Mouse (Mus musculus): ENCODE results near the gene 4930539E08Rik. TPM values are rescaled to one million over a fixed set of nuclear protein-coding genes. Genes with fewer than 3 reads are reported as not detected.

Gene 4930539E08Rik
- polyA plus RNA-seq, 1 experiment from 2014 or later: 0.02 TPM

- no peak for ATAC-seq
- 66% methylated on average over 8 of the region's 8 CpGs for WGBS
- Histone ChIP-seq H3K36me3 (ENCODE audit: insufficient read depth, low read length) (no peaks in the 10 kb centered on the region), H3K4me3 (ENCODE audit: low read depth, low read length) (no peak overlapping the region), H3K27ac (ENCODE audit: low read length) (no peak overlapping the region), H3K9ac (replicated peaks; ENCODE audit: low read depth) (no peak overlapping the region), H3K27me3 (replicated peaks; ENCODE audit: insufficient read depth, low read length) (no peaks in the 10 kb centered on the region), H3K4me2 (replicated peaks; ENCODE audit: low read depth, low read length) (no peak overlapping the region), H3K4me1 (ENCODE audit: insufficient read depth, low read depth, low read length) (no peaks in the 10 kb centered on the region), H3K9me3 (ENCODE audit: low read length) (no peaks in the 10 kb centered on the region)
- DNase-seq (ENCODE audit: low spot score): no peak
- no peak for TF ChIP-seq CTCF (IDR thresholded peaks at IDR 0.05)
- TF ChIP-seq EP300 (IDR thresholded peaks at IDR 0.05): no peak
Measured at GRCm38 (mm10) chr17:28886266-28886665, 28.9 kb downstream of the 4930539E08Rik start.

- Histone ChIP-seq H3K4me1 (ENCODE audit: insufficient read depth, low read depth, low read length) (no peaks in the 10 kb centered on the region), H3K36me3 (ENCODE audit: insufficient read depth, low read length) (no peaks in the 10 kb centered on the region), H3K4me2 (replicated peaks; ENCODE audit: low read depth, low read length) (no peak overlapping the region), H3K9ac (replicated peaks; ENCODE audit: low read depth) (no peak overlapping the region), H3K27ac (ENCODE audit: low read length) (no peak overlapping the region), H3K27me3 (replicated peaks; ENCODE audit: insufficient read depth, low read length) (no peaks in the 10 kb centered on the region), H3K4me3 (ENCODE audit: low read depth, low read length) (no peak overlapping the region), H3K9me3 (ENCODE audit: low read length) (no peaks in the 10 kb centered on the region)
- ATAC-seq: no peak
- TF ChIP-seq CTCF (IDR thresholded peaks at IDR 0.05) (no peak), EP300 (IDR thresholded peaks at IDR 0.05) (no peak)
- WGBS: 84% methylated on average over 8 of the region's 8 CpGs
- no peak for DNase-seq (ENCODE audit: low spot score)
Measured at GRCm38 (mm10) chr17:28885231-28885630, 29.9 kb downstream of the 4930539E08Rik start.

GRCm38 (mm10) chr17:28883941-28884516 lies 31.1 kb downstream of the 4930539E08Rik start:
- H3K27me3 ChIP-seq (replicated peaks; ENCODE audit: insufficient read depth, low read length): no peaks in the 10 kb centered on the region
- no peaks in the 10 kb centered on the region for H3K4me1 ChIP-seq (ENCODE audit: insufficient read depth, low read depth, low read length)
- no peak for ATAC-seq
- DNase-seq (ENCODE audit: low spot score): no peak
- H3K4me3 ChIP-seq (ENCODE audit: low read depth, low read length): no peak overlapping the region
- no peaks in the 10 kb centered on the region for H3K9me3 ChIP-seq (ENCODE audit: low read length)
- WGBS: 65% methylated on average over 10 of the region's 10 CpGs
- no peak overlapping the region for H3K9ac ChIP-seq (replicated peaks; ENCODE audit: low read depth)
- no peak overlapping the region for H3K4me2 ChIP-seq (replicated peaks; ENCODE audit: low read depth, low read length)
- no peak overlapping the region for H3K27ac ChIP-seq (ENCODE audit: low read length)
- H3K36me3 ChIP-seq (ENCODE audit: insufficient read depth, low read length): no peaks in the 10 kb centered on the region
- TF ChIP-seq CTCF (IDR thresholded peaks at IDR 0.05) (no peak), EP300 (IDR thresholded peaks at IDR 0.05) (no peak)

GRCm38 (mm10) chr17:28882810-28883209 lies 32.3 kb downstream of the 4930539E08Rik start:
- ATAC-seq: no peak
- Histone ChIP-seq H3K9ac (replicated peaks; ENCODE audit: low read depth) (no peak overlapping the region), H3K27me3 (replicated peaks; ENCODE audit: insufficient read depth, low read length) (no peaks in the 10 kb centered on the region), H3K4me2 (replicated peaks; ENCODE audit: low read depth, low read length) (no peak overlapping the region), H3K9me3 (ENCODE audit: low read length) (no peaks in the 10 kb centered on the region), H3K27ac (ENCODE audit: low read length) (no peak overlapping the region), H3K4me3 (ENCODE audit: low read depth, low read length) (no peak overlapping the region), H3K36me3 (ENCODE audit: insufficient read depth, low read length) (no peaks in the 10 kb centered on the region), H3K4me1 (ENCODE audit: insufficient read depth, low read depth, low read length) (no peaks in the 10 kb centered on the region)
- DNase-seq (ENCODE audit: low spot score): no peak
- TF ChIP-seq CTCF (IDR thresholded peaks at IDR 0.05): peak; percentile 23; the same call in 1 of the 2 replicates
- TF ChIP-seq EP300 (IDR thresholded peaks at IDR 0.05): no peak
- WGBS: 45% methylated on average over 8 of the region's 8 CpGs

GRCm38 (mm10) chr17:28882316-28882715 lies 32.8 kb downstream of the 4930539E08Rik start:
- Histone ChIP-seq H3K36me3 (ENCODE audit: insufficient read depth, low read length) (no peaks in the 10 kb centered on the region), H3K4me1 (ENCODE audit: insufficient read depth, low read depth, low read length) (no peaks in the 10 kb centered on the region), H3K27me3 (replicated peaks; ENCODE audit: insufficient read depth, low read length) (no peaks in the 10 kb centered on the region), H3K4me3 (ENCODE audit: low read depth, low read length) (no peak overlapping the region), H3K9ac (replicated peaks; ENCODE audit: low read depth) (no peak overlapping the region), H3K4me2 (replicated peaks; ENCODE audit: low read depth, low read length) (no peak overlapping the region), H3K27ac (ENCODE audit: low read length) (no peak overlapping the region), H3K9me3 (ENCODE audit: low read length) (no peaks in the 10 kb centered on the region)
- DNase-seq (ENCODE audit: low spot score): peak; percentile 55
- TF ChIP-seq EP300 (IDR thresholded peaks at IDR 0.05) (no peak), CTCF (IDR thresholded peaks at IDR 0.05) (no peak)
- WGBS: 4% methylated on average over 12 of the region's 12 CpGs
- ATAC-seq: peak; percentile 61

- Histone ChIP-seq H3K4me2 (replicated peaks; ENCODE audit: low read depth, low read length) (no peak overlapping the region), H3K9me3 (ENCODE audit: low read length) (no peaks in the 10 kb centered on the region), H3K4me1 (ENCODE audit: insufficient read depth, low read depth, low read length) (no peaks in the 10 kb centered on the region; the same call in 1 of the 2 replicates), H3K27ac (ENCODE audit: low read length) (no peak overlapping the region), H3K36me3 (ENCODE audit: insufficient read depth, low read length) (no peaks in the 10 kb centered on the region), H3K27me3 (replicated peaks; ENCODE audit: insufficient read depth, low read length) (no peaks in the 10 kb centered on the region), H3K4me3 (ENCODE audit: low read depth, low read length) (no peak overlapping the region), H3K9ac (replicated peaks; ENCODE audit: low read depth) (no peak overlapping the region)
- TF ChIP-seq CTCF (IDR thresholded peaks at IDR 0.05) (peak; percentile 94), EP300 (IDR thresholded peaks at IDR 0.05) (no peak)
- DNase-seq (ENCODE audit: low spot score) (peak; percentile 72), ATAC-seq (peak; percentile 30; the same call in 1 of the 2 replicates)
- WGBS: 6% methylated on average over 18 of the region's 18 CpGs
Measured at GRCm38 (mm10) chr17:28879931-28880391, 35.2 kb downstream of the 4930539E08Rik start.
